Mouse (Mus musculus) hindbrain, embryonic 15.5 days (tissue): ENCODE data around the gene Tmem189. TPM values are rescaled to one million over a fixed set of nuclear protein-coding genes. Genes with fewer than 3 reads are reported as not detected.

Experiments
- ATAC-seq: fragments of 200-750 bp; cut with Nextera tagmentation; 2 replicates; pipeline ENCODE4 v1.8.0; 2017; ENCODE audit warnings: low read depth, moderate number of reproducible peaks, moderate TSS enrichment; ENCODE audit not compliant: low FRiP score
- H3K27ac ChIP-seq: fragments of 300-500 bp; sonication (generic); replicated peaks from 2 replicates; pipeline ENCODE4 v1.5.1; 2015; ENCODE audit warnings: mild to moderate bottlenecking, inconsistent platforms
- H3K27me3 ChIP-seq: fragments of 300-500 bp; sonication (generic); 2 replicates; pipeline ENCODE4 v1.6.1; 2015; ENCODE audit warnings: control low read depth, inconsistent platforms
- H3K36me3 ChIP-seq: fragments of 300-500 bp; sonication (generic); 2 replicates; pipeline ENCODE4 v1.6.1; 2015; ENCODE audit warnings: control low read depth, inconsistent platforms
- H3K4me1 ChIP-seq: fragments of 300-500 bp; sonication (generic); replicated peaks from 2 replicates; pipeline ENCODE4 v1.6.1; 2015; ENCODE audit warnings: control low read depth, inconsistent platforms
- H3K4me2 ChIP-seq: fragments of 300-500 bp; sonication (generic); 2 replicates; pipeline ENCODE4 v1.6.1; 2015; ENCODE audit warnings: moderate library complexity, mild to moderate bottlenecking, inconsistent platforms
- H3K4me3 ChIP-seq: fragments of 300-500 bp; sonication (generic); 2 replicates; pipeline ENCODE4 v1.5.1; 2015; ENCODE audit warnings: mild to moderate bottlenecking, inconsistent platforms
- H3K9ac ChIP-seq: fragments of 300-500 bp; sonication (generic); 2 replicates; pipeline ENCODE4 v1.6.1; 2015; ENCODE audit warnings: inconsistent platforms
- H3K9me3 ChIP-seq: fragments of 300-500 bp; sonication (generic); 2 replicates; pipeline ENCODE4 v1.6.1; 2016; ENCODE audit warnings: control low read depth, inconsistent platforms
- WGBS: fragments of 180-500 bp; shearing (Covaris S2); methylation state at CpG from one replicate; pipeline ENCODE4 v1.1.7; 2015; 5-methylcytosine and 5-hydroxymethylcytosine counted together
- polyA plus RNA-seq: library from polyadenylated mRNA; unstranded; fragments of >200 nt; fragmentation: Nextera tagmentation; extraction: Ambion mirVana; gene quantifications from 2 replicates; pipeline ENCODE4 v1.2.1, GENCODE M21; 2015

Gene Tmem189
- polyA plus RNA-seq, 1 experiment from 2014 or later: 42.5 TPM

- no peaks in the 10 kb centered on the region for H3K36me3 ChIP-seq
Measured at GRCm38 (mm10) chr2:167671101-167671633, 18.5 kb downstream of the Tmem189 start.

GRCm38 (mm10) chr2:167669398-167669797, 20.2 kb downstream of the Tmem189 start:
- H3K4me1 ChIP-seq: peaks cover 4% of the 10 kb centered on the region
- no peaks in the 10 kb centered on the region for H3K36me3 ChIP-seq
- H3K27me3 ChIP-seq: no peaks in the 10 kb centered on the region
- H3K4me2 ChIP-seq: no peak overlapping the region
- no peak overlapping the region for H3K9ac ChIP-seq
- H3K27ac ChIP-seq: no peak overlapping the region
- no peak overlapping the region for H3K4me3 ChIP-seq
- no peaks in the 10 kb centered on the region for H3K9me3 ChIP-seq
- no peak for ATAC-seq
- WGBS: 78% methylated on average over 4 of the region's 4 CpGs

More at GRCm38 (mm10) chr2:167671101-167671633, 18.5 kb downstream of the Tmem189 start:
- Histone ChIP-seq H3K27ac (no peak overlapping the region), H3K4me3 (no peak overlapping the region), H3K9me3 (no peaks in the 10 kb centered on the region), H3K9ac (no peak overlapping the region), H3K4me2 (no peak overlapping the region), H3K4me1 (peaks cover 4% of the 10 kb centered on the region), H3K27me3 (no peaks in the 10 kb centered on the region)
- WGBS: 85% methylated on average over 5 of the region's 5 CpGs
- no peak for ATAC-seq

GRCm38 (mm10) chr2:167668426-167668825, 21.2 kb downstream of the Tmem189 start:
- no peak overlapping the region for H3K9ac ChIP-seq
- H3K27me3 ChIP-seq: no peaks in the 10 kb centered on the region
- peaks cover 4% of the 10 kb centered on the region for H3K4me1 ChIP-seq
- H3K9me3 ChIP-seq: no peaks in the 10 kb centered on the region
- no peak overlapping the region for H3K4me2 ChIP-seq
- H3K36me3 ChIP-seq: no peaks in the 10 kb centered on the region
- no peak overlapping the region for H3K27ac ChIP-seq
- WGBS: 83% methylated on average over 5 of the region's 5 CpGs
- ATAC-seq: no peak
- H3K4me3 ChIP-seq: no peak overlapping the region

GRCm38 (mm10) chr2:167665972-167666713, 23.5 kb downstream of the Tmem189 start:
- H3K9me3 ChIP-seq: no peaks in the 10 kb centered on the region
- ATAC-seq: no peak
- peaks cover 8% of the 10 kb centered on the region; the same call in 1 of the 2 replicates for H3K4me1 ChIP-seq
- no peak overlapping the region for H3K4me3 ChIP-seq
- H3K27ac ChIP-seq: no peak overlapping the region
- no peaks in the 10 kb centered on the region; the same call in 1 of the 2 replicates for H3K27me3 ChIP-seq
- WGBS: 85% methylated on average over 18 of the region's 18 CpGs
- no peak overlapping the region for H3K9ac ChIP-seq
- H3K36me3 ChIP-seq: no peaks in the 10 kb centered on the region
- H3K4me2 ChIP-seq: no peak overlapping the region

GRCm38 (mm10) chr2:167662713-167663112, 26.9 kb downstream of the Tmem189 start:
- ATAC-seq: no peak
- no peaks in the 10 kb centered on the region for H3K36me3 ChIP-seq
- H3K27me3 ChIP-seq: no peaks in the 10 kb centered on the region; the same call in 1 of the 2 replicates
- WGBS: 56% methylated on average over 6 of the region's 6 CpGs
- no peak overlapping the region for H3K27ac ChIP-seq
- no peak overlapping the region for H3K4me2 ChIP-seq
- H3K4me1 ChIP-seq: peaks cover 39% of the 10 kb centered on the region
- no peaks in the 10 kb centered on the region for H3K9me3 ChIP-seq
- no peak overlapping the region for H3K4me3 ChIP-seq
- H3K9ac ChIP-seq: no peak overlapping the region

- H3K4me2 ChIP-seq: peak within 1 kb of the TSS; percentile 87
- H3K9ac ChIP-seq: peak within 1 kb of the TSS; percentile 98
- H3K9me3 ChIP-seq: no peaks in the 10 kb centered on the region
- peaks cover 42% of the 10 kb centered on the region for H3K4me1 ChIP-seq
- peak within 1 kb of the TSS; percentile 75 for H3K27ac ChIP-seq
- peak within 1 kb of the TSS; percentile 95 for H3K4me3 ChIP-seq
- no peaks in the 10 kb centered on the region for H3K36me3 ChIP-seq
- peak; percentile 95 for ATAC-seq
- H3K27me3 ChIP-seq: no peaks in the 10 kb centered on the region; the same call in 1 of the 2 replicates
- WGBS: under 1% methylated on average over 107 of the region's 110 CpGs
Measured at GRCm38 (mm10) chr2:167661270-167662203, 28.1 kb downstream of the Tmem189 start, which contains the start of gene Gm20431. Gene Gm20431 (minus strand): TSS chr2:167661496.

- Histone ChIP-seq H3K9me3 (no peaks in the 10 kb centered on the region), H3K4me3 (peak overlapping the region; percentile 95), H3K36me3 (no peaks in the 10 kb centered on the region), H3K27ac (no peak overlapping the region), H3K4me2 (peak overlapping the region; percentile 87), H3K27me3 (no peaks in the 10 kb centered on the region; the same call in 1 of the 2 replicates), H3K4me1 (peaks cover 45% of the 10 kb centered on the region), H3K9ac (peak overlapping the region; percentile 98)
- 2% methylated on average over 12 of the region's 12 CpGs for WGBS
- no peak for ATAC-seq
Measured at GRCm38 (mm10) chr2:167660611-167660971, 29.0 kb downstream of the Tmem189 start.

GRCm38 (mm10) chr2:167659847-167660610, 29.6 kb downstream of the Tmem189 start:
- no peak for ATAC-seq
- Histone ChIP-seq H3K9ac (peak overlapping the region; percentile 98), H3K9me3 (no peaks in the 10 kb centered on the region), H3K4me2 (peak overlapping the region; percentile 87), H3K27me3 (no peaks in the 10 kb centered on the region; the same call in 1 of the 2 replicates), H3K4me1 (peaks cover 45% of the 10 kb centered on the region), H3K36me3 (no peaks in the 10 kb centered on the region), H3K27ac (no peak overlapping the region), H3K4me3 (peak overlapping the region; percentile 95)
- 18% methylated on average over 13 of the region's 13 CpGs for WGBS

- H3K9ac ChIP-seq: 0 out of 2 replicates have a peak overlapping the region, but pooled peaks have one; percentile 98
- peak overlapping the region; percentile 87 for H3K4me2 ChIP-seq
- no peaks in the 10 kb centered on the region for H3K36me3 ChIP-seq
- 77% methylated on average over 10 of the region's 10 CpGs for WGBS
- no peak overlapping the region for H3K27ac ChIP-seq
- H3K27me3 ChIP-seq: no peaks in the 10 kb centered on the region; the same call in 1 of the 2 replicates
- no peaks in the 10 kb centered on the region for H3K9me3 ChIP-seq
- H3K4me3 ChIP-seq: no peak overlapping the region
- no peak for ATAC-seq
- H3K4me1 ChIP-seq: peaks cover 45% of the 10 kb centered on the region
Measured at GRCm38 (mm10) chr2:167659177-167659846, 30.3 kb downstream of the Tmem189 start.

GRCm38 (mm10) chr2:167658712-167659111, 30.9 kb downstream of the Tmem189 start:
- H3K27me3 ChIP-seq: no peaks in the 10 kb centered on the region; the same call in 1 of the 2 replicates
- no peak overlapping the region for H3K4me3 ChIP-seq
- peaks cover 45% of the 10 kb centered on the region for H3K4me1 ChIP-seq
- no peak for ATAC-seq
- 0 out of 2 replicates have a peak overlapping the region, but pooled peaks have one; percentile 87 for H3K4me2 ChIP-seq
- no peak overlapping the region for H3K9ac ChIP-seq
- H3K9me3 ChIP-seq: no peaks in the 10 kb centered on the region
- H3K27ac ChIP-seq: no peak overlapping the region
- 82% methylated on average over 11 of the region's 11 CpGs for WGBS
- H3K36me3 ChIP-seq: no peaks in the 10 kb centered on the region

GRCm38 (mm10) chr2:167657973-167658372, 31.6 kb downstream of the Tmem189 start:
- no peak overlapping the region for H3K27ac ChIP-seq
- no peak overlapping the region for H3K9ac ChIP-seq
- no peaks in the 10 kb centered on the region; the same call in 1 of the 2 replicates for H3K27me3 ChIP-seq
- H3K4me2 ChIP-seq: no peak overlapping the region
- H3K4me1 ChIP-seq: peaks cover 45% of the 10 kb centered on the region
- WGBS: 97% methylated on average over 4 of the region's 4 CpGs
- no peak overlapping the region for H3K4me3 ChIP-seq
- no peaks in the 10 kb centered on the region for H3K9me3 ChIP-seq
- H3K36me3 ChIP-seq: no peaks in the 10 kb centered on the region
- no peak for ATAC-seq
